Mouse (Mus musculus) G1E (cell line): ENCODE results near the gene Tent5d. TPM values are rescaled to one million over a fixed set of nuclear protein-coding genes. Genes with fewer than 3 reads are reported as not detected.

Experiments
- ATAC-seq: 2 replicates; pipeline ENCODE4 v1.8.0; 2016; ENCODE audit warnings: mild to moderate bottlenecking; ENCODE audit not compliant: insufficient number of reproducible peaks, poor library complexity, low FRiP score, severe bottlenecking; ENCODE audit errors: extremely low read depth
- DNase-seq: peaks from one replicate; pipeline ENCODE4 v3.0.0; 2012; ENCODE audit warnings: low spot score
- H3K27me3 ChIP-seq: 2 replicates; pipeline ENCODE4 v1.6.1; 2012; ENCODE audit warnings: mild to moderate bottlenecking, low read length, inconsistent platforms; ENCODE audit not compliant: insufficient read depth
- H3K36me3 ChIP-seq: replicated peaks from 2 replicates; pipeline ENCODE3; 2012; ENCODE audit warnings: mild to moderate bottlenecking, inconsistent platforms
- H3K4me1 ChIP-seq: 2 replicates; pipeline ENCODE4 v1.6.1; 2012; ENCODE audit warnings: low read depth, low read length, inconsistent platforms, mixed read lengths; ENCODE audit not compliant: insufficient read depth
- H3K4me3 ChIP-seq: 2 replicates; pipeline ENCODE4 v1.5.1; 2012; ENCODE audit warnings: low read depth, mild to moderate bottlenecking, inconsistent platforms, low read length, moderate library complexity, mixed read lengths
- H3K9me3 ChIP-seq: replicated peaks from 2 replicates; pipeline ENCODE4 v1.6.1; 2012; ENCODE audit warnings: inconsistent platforms
- CTCF ChIP-seq: IDR thresholded peaks from 2 replicates; pipeline ENCODE4 v1.5.1; 2012; ENCODE audit warnings: low read depth, low read length, inconsistent platforms, mixed read lengths
- GATA1 ChIP-seq: IDR thresholded peaks from 2 replicates; pipeline ENCODE4 v1.6.1; 2012; ENCODE audit warnings: borderline replicate concordance, low read length, inconsistent platforms, mixed read lengths
- GATA2 ChIP-seq: IDR thresholded peaks from 2 replicates; pipeline ENCODE4 v1.6.1; 2012; ENCODE audit warnings: low read depth, low read length, inconsistent platforms, borderline replicate concordance
- POLR2AphosphoS5 ChIP-seq: IDR thresholded peaks from 2 replicates; pipeline ENCODE4 v1.6.1; 2012; ENCODE audit warnings: low read depth, low read length, inconsistent platforms; ENCODE audit not compliant: insufficient replicate concordance
- TAL1 ChIP-seq: conservative IDR thresholded peaks from 2 replicates; pipeline ENCODE4 v1.6.1; 2012; ENCODE audit warnings: low read depth, low read length, inconsistent platforms, mixed read lengths
- polyA plus RNA-seq: library from polyadenylated mRNA; stranded (reverse); fragments of >175 nt; gene quantifications from 2 replicates; pipeline ENCODE4 v1.2.3, GENCODE M21; 2012
- total RNA-seq, 2 experiments: library from RNA; stranded (forward) in 1 of 2; stranded (reverse) in 1 of 2; fragments of 200-1000 nt in 1 of 2; fragments of >200 nt in 1 of 2; fragmentation: Nextera tagmentation in 1 of 2; gene quantifications; 2 replicates each; pipeline ENCODE4 v1.2.3; 2014 to 2017

Tent5d gene
- total and polyA plus RNA-seq, 3 experiments = 3.8 to 5.7 TPM; not detected in 1

GRCm38 (mm10) chrX:107815502-107816217 is 23.3 kb downstream of the Tent5d start:
- peak overlapping the region; percentile 71 for H3K4me3 ChIP-seq
- peaks cover 4% of the 10 kb centered on the region; the same call in 1 of the 2 replicates for H3K4me1 ChIP-seq
- ATAC-seq (peak; percentile 40), DNase-seq (no peak)
- no peaks in the 10 kb centered on the region for H3K27me3 ChIP-seq
- no peaks in the 10 kb centered on the region for H3K36me3 ChIP-seq
- TF ChIP-seq CTCF (no peak), TAL1 (no peak), GATA1 (no peak), GATA2 (no peak)
- H3K9me3 ChIP-seq = no peaks in the 10 kb centered on the region

GRCm38 (mm10) chrX:107816218-107816554 is 23.8 kb downstream of the Tent5d start, which contains the start of gene 2610002M06Rik:
TSS of gene 2610002M06Rik (minus strand) at chrX:107816334.
- Histone ChIP-seq H3K4me3 (peak within 1 kb of the TSS; percentile 71), H3K27me3 (no peaks in the 10 kb centered on the region), H3K9me3 (no peaks in the 10 kb centered on the region), H3K4me1 (peaks cover 4% of the 10 kb centered on the region; the same call in 1 of the 2 replicates), H3K36me3 (no peaks in the 10 kb centered on the region)
- TF ChIP-seq POLR2AphosphoS5 (no peak), GATA2 (no peak), GATA1 (no peak), CTCF (no peak), TAL1 (no peak)
- ATAC-seq = peak; percentile 98
- DNase-seq = peak; percentile 18

- H3K4me1 ChIP-seq = peaks cover 4% of the 10 kb centered on the region; the same call in 1 of the 2 replicates
- no peaks in the 10 kb centered on the region for H3K27me3 ChIP-seq
- DNase-seq = no peak
- H3K4me3 ChIP-seq = peak overlapping the region; percentile 71; the same call in 1 of the 2 replicates
- no peaks in the 10 kb centered on the region for H3K36me3 ChIP-seq
- no peaks in the 10 kb centered on the region for H3K9me3 ChIP-seq
- TF ChIP-seq GATA2 (no peak), CTCF (no peak), TAL1 (no peak), GATA1 (no peak), POLR2AphosphoS5 (no peak)
- ATAC-seq = no peak
These were observed 24.3 kb downstream of the Tent5d start for GRCm38 (mm10) chrX:107816726-107817125.

- TF ChIP-seq POLR2AphosphoS5 = no peak
- no peak for TF ChIP-seq CTCF
- no peak for TF ChIP-seq GATA2
- Histone ChIP-seq H3K9me3 (no peaks in the 10 kb centered on the region), H3K27me3 (no peaks in the 10 kb centered on the region), H3K36me3 (no peaks in the 10 kb centered on the region), H3K4me3 (no peak overlapping the region), H3K4me1 (no peaks in the 10 kb centered on the region)
- no peak for ATAC-seq
- no peak for DNase-seq
These were observed 65.8 kb downstream of the Tent5d start for GRCm38 (mm10) chrX:107858165-107858564.

Other genes with a start within 250 kb of the Tent5d start
- gene Tbx22, start 124.6 kb upstream of the Tent5d start, total RNA-seq (2014; fragmentation: Nextera tagmentation) = not detected in 2 replicates
- gene Tbx22, start 124.6 kb upstream of the Tent5d start, total RNA-seq (2017) = 0.05 TPM in 1 of 2 replicates, not detected in the other
- not detected in 2 replicates for gene Tbx22, start 124.6 kb upstream of the Tent5d start, polyA plus RNA-seq
- gene 2610002M06Rik, start 23.7 kb downstream of the Tent5d start, total RNA-seq (2014; fragmentation: Nextera tagmentation) = 24.0 and 25.1 TPM in 2 replicates
- 28.2 and 30.2 TPM in 2 replicates for gene 2610002M06Rik, start 23.7 kb downstream of the Tent5d start, total RNA-seq (2017)
- 3.8 and 4.6 TPM in 2 replicates for gene 2610002M06Rik, start 23.7 kb downstream of the Tent5d start, polyA plus RNA-seq
- gene Gm732, start 155.9 kb downstream of the Tent5d start, total RNA-seq (2014; fragmentation: Nextera tagmentation) = not detected in 2 replicates
- gene Gm732, start 155.9 kb downstream of the Tent5d start, total RNA-seq (2017) = 0.35 TPM in 1 of 2 replicates, not detected in the other
- gene Gm732, start 155.9 kb downstream of the Tent5d start, polyA plus RNA-seq = not detected in 2 replicates